Mouse (Mus musculus) testis, adult 2 months (tissue): ENCODE data around the gene Atp6v1a.

Experiments used
- CTCF ChIP-seq: fragments of 200-500 bp; IDR thresholded peaks from 2 replicates; pipeline ENCODE4 v1.5.1; 2012; ENCODE audit warnings: low read depth, mild to moderate bottlenecking, inconsistent platforms, low read length, moderate library complexity; ENCODE audit not compliant: control insufficient read depth, insufficient read depth, insufficient replicate concordance
- POLR2A ChIP-seq: fragments of 200-500 bp; IDR thresholded peaks from 2 replicates; pipeline ENCODE4 v1.6.1; 2012; ENCODE audit warnings: low read depth, mild to moderate bottlenecking, inconsistent platforms, low read length, moderate library complexity; ENCODE audit not compliant: control insufficient read depth

- TF ChIP-seq CTCF (no peak), POLR2A (no peak; the same call in 1 of the 2 replicates)
These were observed 1.0 kb downstream of the Atp6v1a start for GRCm38 (mm10) chr16:44138377-44138978.
